Mouse (Mus musculus) Patski (cell line): ENCODE measurements around the gene Camk2g. TPM values are rescaled to one million over a fixed set of nuclear protein-coding genes. Genes with fewer than 3 reads are reported as not detected.
A peak's percentile ranks its signal among the peaks of the same experiment; 100 is the strongest.
"Not testable (repeated sequence)": the region's sequence is repeated elsewhere in the genome, so short reads cannot be mapped to it uniquely, and the experiment has no call there.

Experiments used
- ATAC-seq: fragments of 100-300 bp; one replicate; pipeline ENCODE4 v1.8.0; 2021
- CTCF ChIA-PET: fragments of 350-600 bp; sonication (Branson Sonifier 250); formaldehyde crosslinking; loops from one replicate; lab custom pipeline; 2022; ENCODE audit warnings: inconsistent platforms; lab: Charles Lee
- POLR2A ChIA-PET: fragments of 350-600 bp; sonication (Branson Sonifier 250); formaldehyde crosslinking; loops from one replicate; lab custom pipeline; 2022; ENCODE audit warnings: antibody characterized with exemption, inconsistent platforms; lab: Charles Lee
- DNase-seq: peaks from one replicate; pipeline ENCODE4 v3.0.0-alpha.2; 2011; ENCODE audit warnings: low read depth, low spot score
- H3K27me3 ChIP-seq: fragments of 371-371 bp; one replicate; pipeline ENCODE4 v1.5.1; 2021
- CTCF ChIP-seq: fragments of 100-300 bp; IDR thresholded peaks from one replicate; pipeline ENCODE4 v1.5.1; 2021
- in situ Hi-C: fragments of 300-500 bp; cut with MboI; formaldehyde crosslinking; loops from 3 replicates; pipeline ENCODE4 v1.11.1; 2018; ENCODE audit warnings: low pct_unique_long_range_greater_than_20kb, mixed read lengths
- polyA plus RNA-seq: library from polyadenylated mRNA; unstranded; gene quantifications from one replicate; pipeline ENCODE4 v1.2.3, GENCODE M21; 2021

The Camk2g gene
- polyA plus RNA-seq, 1 experiment from 2014 or later = 51.7 TPM

DNA sequence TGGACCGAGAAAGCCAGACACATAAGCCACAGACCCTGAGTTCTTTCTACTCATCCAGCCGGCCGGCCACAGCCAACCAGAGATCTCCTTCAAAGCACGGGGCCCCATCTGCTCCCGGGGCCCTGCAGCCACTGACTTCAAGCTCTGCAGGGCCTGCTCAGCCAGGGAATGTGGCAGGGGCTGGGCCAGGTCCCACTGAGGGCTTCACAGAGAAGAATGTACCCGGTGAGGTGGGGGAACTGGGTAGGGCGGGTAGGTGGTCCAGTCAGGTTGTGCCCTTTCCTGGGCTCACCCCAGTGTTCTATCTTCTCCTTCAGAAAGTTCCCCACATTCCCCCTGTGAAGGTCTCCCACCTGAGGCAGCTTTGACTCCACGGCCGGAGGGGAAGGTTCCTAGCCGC, 75.4 kb downstream of the Camk2g start:
- in situ Hi-C loops = no loop called here
- DNase-seq = no peak
- ChIA-PET POLR2A (no interaction called here), CTCF (interaction anchor here (1.7 kb wide), 1 partner anchor 15 kb away, joined by 5 read pairs; no protein-coding TSS in a partner anchor)
- H3K27me3 ChIP-seq = no peaks in the 10 kb centered on the region
- no peak for TF ChIP-seq CTCF
- no peak for ATAC-seq

DNA sequence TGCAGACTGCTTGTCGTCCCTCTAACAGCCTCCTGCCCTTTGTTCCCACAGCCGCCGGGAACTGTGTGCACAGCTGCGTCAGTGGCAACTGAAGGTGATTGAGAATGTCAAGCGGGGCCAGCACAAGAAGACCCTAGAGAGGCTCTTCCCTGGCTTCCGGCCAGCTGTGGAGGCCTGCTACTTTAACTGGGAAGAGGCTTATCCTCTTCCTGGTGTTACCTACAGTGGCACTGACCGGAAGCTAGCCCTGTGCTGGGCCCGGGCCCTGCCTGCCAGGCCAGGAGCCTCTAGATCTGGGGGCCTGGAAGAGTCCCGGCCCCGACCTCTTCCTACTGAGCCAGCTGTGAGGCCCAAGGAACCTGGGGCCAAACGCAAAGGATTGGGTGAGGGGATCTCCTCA, 80.1 kb downstream of the Camk2g start:
- no peak for DNase-seq
- POLR2A ChIA-PET = no interaction called here
- in situ Hi-C loops = no loop called here

DNA sequence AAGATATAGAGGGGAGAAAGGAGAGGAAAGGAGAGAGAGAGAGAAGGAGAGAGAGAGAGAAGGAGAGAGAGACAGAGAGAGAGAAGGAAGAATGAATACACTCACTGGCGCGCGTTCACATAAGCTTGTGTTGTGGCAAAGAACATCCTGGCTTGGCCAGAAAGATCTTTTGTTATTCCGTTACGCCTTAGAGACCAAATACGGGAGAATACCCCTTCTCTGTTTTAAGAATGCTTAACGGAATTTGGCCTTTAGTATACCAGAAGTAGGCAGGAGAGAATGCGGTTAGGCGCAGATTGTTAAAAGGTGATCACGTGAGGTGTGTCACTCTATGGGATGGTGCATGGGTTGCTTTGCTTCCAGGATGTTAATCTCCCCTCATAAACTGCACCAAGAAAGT, 85.6 kb downstream of the Camk2g start:
- ChIA-PET POLR2A (interaction anchor here (0.6 to 1.9 kb wide), 6 partner anchors 12 to 326 kb away, joined by 3 to 7 read pairs (median 4); partner anchors contain the start of gene Camk2g), CTCF (interaction anchor here (1.4 kb wide), 1 partner anchor 10 kb away, joined by 5 read pairs; no protein-coding TSS in a partner anchor)
- no peaks in the 10 kb centered on the region for H3K27me3 ChIP-seq
- ATAC-seq (no peak), DNase-seq (no peak)
- in situ Hi-C loops = no loop called here
- TF ChIP-seq CTCF = no peak

More for the DNA sequence above, 80.1 kb downstream of the Camk2g start:
- no peak for ATAC-seq
- CTCF ChIA-PET = no interaction called here
- no peak for TF ChIP-seq CTCF
- H3K27me3 ChIP-seq = no peaks in the 10 kb centered on the region

DNA sequence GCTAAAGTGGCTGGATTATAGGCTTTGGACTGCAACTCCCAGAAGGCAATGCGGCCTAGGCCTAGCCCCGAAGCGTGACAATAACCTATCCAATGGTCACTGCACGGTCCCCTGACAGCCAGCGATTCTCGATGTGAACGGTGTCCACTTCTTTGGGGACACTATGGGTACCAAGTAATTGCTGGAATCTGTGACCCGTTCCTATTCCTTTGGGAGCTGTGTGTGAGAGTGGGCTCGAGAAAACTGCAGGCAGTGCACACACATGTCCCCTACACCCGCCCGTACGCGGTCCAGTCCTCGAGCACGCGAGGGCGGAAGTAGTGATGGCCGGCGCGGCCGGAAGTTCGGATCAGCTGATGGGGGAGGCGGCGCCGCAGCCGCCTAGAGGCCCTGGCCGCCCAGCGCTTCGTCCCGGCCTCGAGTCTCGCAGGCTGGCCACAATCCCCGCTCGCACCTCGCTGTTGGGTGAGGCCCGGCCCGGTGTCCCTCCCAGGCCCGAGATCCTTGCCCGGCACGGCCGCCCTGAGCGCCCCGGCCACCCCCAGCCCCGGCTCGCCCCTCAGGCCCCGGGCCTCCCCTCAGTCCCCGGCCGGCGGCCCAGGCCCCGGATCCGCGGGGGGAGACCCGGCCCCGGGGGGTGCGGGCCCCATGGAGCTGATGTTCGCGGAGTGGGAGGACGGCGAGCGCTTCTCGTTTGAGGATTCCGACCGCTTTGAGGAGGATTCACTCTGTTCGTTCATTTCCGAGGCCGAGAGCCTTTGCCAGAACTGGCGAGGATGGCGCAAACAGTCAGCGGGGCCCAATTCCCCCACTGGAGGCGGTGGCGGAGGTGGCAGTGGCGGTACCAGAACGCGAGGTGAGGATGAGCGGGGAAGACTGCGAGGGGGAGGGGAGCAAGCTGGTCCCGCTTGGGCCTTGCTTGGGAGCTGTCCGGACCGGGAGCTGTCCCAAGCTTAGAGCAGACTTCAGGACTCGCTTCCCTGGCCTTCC, 86.4 kb downstream of the Camk2g start, which contains the start of gene Zswim8:
Gene Zswim8, plus strand, starts transcription at position 352 of the 990 bp plus-strand sequence.
- TF ChIP-seq CTCF = no peak
- DNase-seq (peak; percentile 72), ATAC-seq (peak; percentile 86)
- ChIA-PET POLR2A (interaction anchor here (0.6 to 1.9 kb wide), 10 partner anchors 8 to 325 kb away, joined by 3 to 7 read pairs (median 4); partner anchors contain the start of gene Camk2g), CTCF (interaction anchor here (1.4 to 1.7 kb wide), 2 partner anchors 9 to 95 kb away, joined by 5 read pairs; no protein-coding TSS in a partner anchor)
- no peaks in the 10 kb centered on the region for H3K27me3 ChIP-seq
- in situ Hi-C loops = no loop called here

- POLR2A ChIA-PET = interaction anchor here (1.7 kb wide), 1 partner anchor 10 kb away, joined by 5 read pairs; no protein-coding TSS in a partner anchor
- not testable (repeated sequence) for H3K27me3 ChIP-seq
Observed at GRCm38 (mm10) chr14:20703461-20703860, 90.4 kb downstream of the Camk2g start.

DNA sequence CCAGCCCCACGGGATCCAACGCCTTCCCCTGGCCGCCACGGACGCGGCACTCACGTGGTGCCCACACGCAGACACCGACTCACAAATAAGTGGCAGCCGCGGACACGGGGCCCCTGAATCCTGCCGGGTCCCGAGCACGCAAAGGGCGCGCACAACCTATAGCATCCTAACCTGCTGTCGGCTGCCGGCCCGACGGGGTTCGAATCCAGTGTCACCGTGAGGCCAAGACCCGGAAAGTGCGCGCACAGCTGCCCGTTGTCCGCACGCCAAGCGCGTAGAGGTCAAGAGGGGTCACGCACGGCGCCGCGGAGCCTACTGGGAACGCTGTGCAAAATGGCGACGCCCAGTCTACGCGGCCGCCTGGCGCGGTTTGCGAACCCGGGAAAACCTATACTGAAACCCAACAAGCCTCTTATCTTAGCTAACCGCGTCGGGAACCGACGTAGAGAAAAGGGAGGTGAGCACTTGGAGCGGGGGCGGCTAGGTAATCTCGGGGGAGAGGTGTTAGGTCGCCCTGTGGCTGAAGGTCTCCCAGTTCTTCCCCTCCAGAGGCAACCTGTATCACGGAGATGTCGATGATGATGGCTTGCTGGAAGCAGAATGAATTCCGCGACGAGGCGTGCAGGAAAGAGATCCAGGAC, 91.0 kb downstream of the Camk2g start, which contains the start of gene Chchd1:
Gene Chchd1, plus strand, starts transcription at position 266 of the 641 bp plus-strand sequence.
- ATAC-seq (peak; percentile 42), DNase-seq (no peak)
- no peak for TF ChIP-seq CTCF
- ChIA-PET CTCF (no interaction called here), POLR2A (interaction anchor here (1.7 kb wide), 1 partner anchor 10 kb away, joined by 5 read pairs; no protein-coding TSS in a partner anchor)
- H3K27me3 ChIP-seq = no peaks in the 10 kb centered on the region
- in situ Hi-C loops = no loop called here

More at GRCm38 (mm10) chr14:20703461-20703860, 90.4 kb downstream of the Camk2g start:
- in situ Hi-C loops, ATAC-seq, DNase-seq, CTCF ChIA-PET: not testable (repeated sequence)

DNA sequence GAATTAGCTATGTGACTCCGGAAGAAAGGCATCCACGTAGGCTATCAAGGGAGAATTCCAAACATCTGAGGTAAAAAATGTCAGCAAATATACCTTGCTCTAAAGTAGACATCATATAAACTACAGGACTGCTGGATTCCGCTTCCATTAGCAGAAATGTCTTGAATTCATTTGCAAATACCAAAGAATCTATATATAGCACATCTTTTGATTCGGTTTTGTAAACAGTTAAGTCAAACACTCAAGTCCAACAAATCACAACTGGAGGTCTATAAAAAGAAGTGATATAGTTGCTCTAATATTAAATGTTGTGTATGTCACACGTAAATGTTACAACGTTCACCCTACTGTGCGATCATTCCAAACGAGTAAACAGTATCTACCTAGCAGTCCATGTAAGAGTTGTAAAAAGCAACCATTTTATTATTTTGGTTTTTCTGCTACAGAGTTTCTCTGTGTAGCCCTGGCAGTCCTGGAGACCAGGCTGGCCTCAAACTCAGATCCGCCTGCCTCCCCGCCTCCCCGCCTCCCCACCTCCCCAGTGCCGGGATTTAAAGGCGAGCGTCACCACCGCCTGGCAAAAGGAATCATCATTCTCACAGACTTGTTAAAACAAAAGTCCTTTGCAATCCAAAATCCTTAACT, 91.7 kb downstream of the Camk2g start:
- DNase-seq (no peak), ATAC-seq (no peak)
- no peaks in the 10 kb centered on the region for H3K27me3 ChIP-seq
- no peak for TF ChIP-seq CTCF
- ChIA-PET POLR2A (interaction anchor here (1.7 kb wide), 1 partner anchor 9 kb away, joined by 5 read pairs; no protein-coding TSS in a partner anchor), CTCF (no interaction called here)
- in situ Hi-C loops = no loop called here

DNA sequence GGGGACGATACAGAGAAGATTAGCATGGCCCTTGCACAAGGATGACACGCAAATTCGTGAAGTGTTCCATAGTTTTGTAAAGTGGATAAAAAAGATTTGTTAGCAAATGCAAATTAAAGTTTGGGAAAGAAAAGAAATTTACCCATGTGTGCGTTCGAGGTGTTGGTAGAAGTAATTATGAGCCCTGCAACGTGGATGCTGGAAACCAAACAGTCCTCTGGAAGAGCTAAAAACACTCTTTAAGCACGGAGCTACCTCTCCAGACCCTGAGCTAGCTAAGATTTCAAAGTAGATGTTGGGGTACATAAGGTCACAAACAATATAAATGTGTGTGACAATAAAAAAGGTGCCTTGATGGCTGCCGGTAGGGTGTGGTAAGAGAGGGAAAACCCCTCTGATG, 92.3 kb downstream of the Camk2g start:
- H3K27me3 ChIP-seq = no peaks in the 10 kb centered on the region
- POLR2A ChIA-PET = no interaction called here
- TF ChIP-seq CTCF = no peak
- in situ Hi-C loops = no loop called here
- no peak for ATAC-seq
- CTCF ChIA-PET = no interaction called here
- no peak for DNase-seq

- DNase-seq (no peak), ATAC-seq (no peak)
- in situ Hi-C loops = no loop called here
- POLR2A ChIA-PET = interaction anchor here (1.4 kb wide), 1 partner anchor 30 kb away, joined by 3 read pairs; no protein-coding TSS in a partner anchor
- TF ChIP-seq CTCF = no peak
- no peaks in the 10 kb centered on the region for H3K27me3 ChIP-seq
- CTCF ChIA-PET = interaction anchor here (1.1 kb wide), 1 partner anchor 37 kb away, joined by 3 read pairs; no protein-coding TSS in a partner anchor
Observed at GRCm38 (mm10) chr14:20700362-20700761, 93.5 kb downstream of the Camk2g start.
